Mouse (Mus musculus) lung, adult 2 months (tissue): ENCODE measurements at regions not wholly inside any gene's neighbourhood (a gene's known extent, or its start where the extent isn't known, plus 50 kb on each side); places are given as distances from the start of the nearest gene placed in this dataset.

Source experiments
- CTCF ChIP-seq: fragments of 200-500 bp; IDR thresholded peaks from 2 replicates; pipeline ENCODE4 v1.5.1; 2011; ENCODE audit warnings: mild to moderate bottlenecking, low read length, control low read depth; ENCODE audit not compliant: insufficient read depth
- POLR2A ChIP-seq: fragments of 200-500 bp; IDR thresholded peaks from 2 replicates; pipeline ENCODE4 v1.6.1; 2011; ENCODE audit warnings: low read depth, mild to moderate bottlenecking, control low read depth, low read length, borderline replicate concordance; ENCODE audit errors: extremely low read depth

DNA sequence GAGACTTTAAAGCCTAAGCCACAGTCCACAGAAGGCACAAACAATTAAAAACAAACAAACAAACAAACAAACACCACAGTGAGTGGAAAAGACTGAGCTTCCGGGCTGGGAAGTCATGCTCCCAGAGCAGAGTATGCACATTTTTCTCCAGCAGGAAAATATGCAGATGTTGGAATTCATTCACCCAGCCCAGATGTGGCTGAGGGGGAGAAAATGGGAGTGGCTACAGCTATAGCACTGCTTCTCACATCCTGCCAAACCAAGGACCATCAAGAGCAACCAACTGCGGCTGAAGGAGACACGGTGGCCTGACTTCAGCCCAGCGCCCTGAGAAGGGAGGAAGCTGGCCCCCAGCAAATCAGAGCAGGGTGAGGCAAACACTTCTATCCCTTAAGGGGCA is 65.6 kb upstream of the Cxcl12 start:
- no peak for TF ChIP-seq CTCF
- no peak for TF ChIP-seq POLR2A
